Mouse (Mus musculus): ENCODE data around the gene Mtfp1. TPM values are rescaled to one million over a fixed set of nuclear protein-coding genes. Genes with fewer than 3 reads are reported as not detected.

The Mtfp1 gene
- polyA plus RNA-seq, 1 experiment, result 11.6 TPM

GRCm38 (mm10) chr11:4086246-4086645 is 9.0 kb downstream of the Mtfp1 start:
- Histone ChIP-seq H3K4me3 (ENCODE audit: control insufficient read depth, insufficient read depth, low read length) (no peak overlapping the region), H3K4me1 (replicated peaks; ENCODE audit: control insufficient read depth, insufficient read depth, low read length) (no peaks in the 10 kb centered on the region), H3K27ac (ENCODE audit: control insufficient read depth, insufficient read depth, low read length) (no peak overlapping the region), H3K36me3 (ENCODE audit: control insufficient read depth, insufficient read depth, low read length) (no peaks in the 10 kb centered on the region), H3K27me3 (ENCODE audit: control insufficient read depth, insufficient read depth, low read length) (no peaks in the 10 kb centered on the region)
- DNase-seq, result no peak
- TF ChIP-seq CTCF (IDR thresholded peaks at IDR 0.05; ENCODE audit: borderline replicate concordance, control insufficient read depth, extremely low read depth, insufficient read depth, low read length, poor library complexity) (no peak), POLR2A (IDR thresholded peaks at IDR 0.05; ENCODE audit: control insufficient read depth, extremely low read depth, insufficient read depth, low read length, poor library complexity) (no peak)
- WGBS, result 69% methylated on average over 1 of the region's 1 CpGs

- Histone ChIP-seq H3K4me3 (ENCODE audit: control insufficient read depth, insufficient read depth, low read length) (no peak overlapping the region), H3K36me3 (ENCODE audit: control insufficient read depth, insufficient read depth, low read length) (no peaks in the 10 kb centered on the region), H3K27ac (ENCODE audit: control insufficient read depth, insufficient read depth, low read length) (no peak overlapping the region), H3K4me1 (replicated peaks; ENCODE audit: control insufficient read depth, insufficient read depth, low read length) (no peaks in the 10 kb centered on the region), H3K27me3 (ENCODE audit: control insufficient read depth, insufficient read depth, low read length) (no peaks in the 10 kb centered on the region)
- peak; percentile 35 for DNase-seq
- TF ChIP-seq CTCF (IDR thresholded peaks at IDR 0.05; ENCODE audit: borderline replicate concordance, control insufficient read depth, extremely low read depth, insufficient read depth, low read length, poor library complexity) (no peak), POLR2A (IDR thresholded peaks at IDR 0.05; ENCODE audit: control insufficient read depth, extremely low read depth, insufficient read depth, low read length, poor library complexity) (no peak)
- 47% methylated on average over 5 of the region's 5 CpGs for WGBS
These were observed 11.7 kb downstream of the Mtfp1 start for GRCm38 (mm10) chr11:4083316-4084078.

GRCm38 (mm10) chr11:4080219-4080618 is 15.0 kb downstream of the Mtfp1 start:
- no peaks in the 10 kb centered on the region for H3K36me3 ChIP-seq (ENCODE audit: control insufficient read depth, insufficient read depth, low read length)
- whole genome bisulfite sequencing, result 16% methylated on average over 4 of the region's 4 CpGs
- peak; percentile 60 for DNase-seq
- H3K27ac ChIP-seq (ENCODE audit: control insufficient read depth, insufficient read depth, low read length), result no peak overlapping the region
- H3K27me3 ChIP-seq (ENCODE audit: control insufficient read depth, insufficient read depth, low read length), result no peaks in the 10 kb centered on the region
- no peaks in the 10 kb centered on the region for H3K4me1 ChIP-seq (replicated peaks; ENCODE audit: control insufficient read depth, insufficient read depth, low read length)
- TF ChIP-seq POLR2A (IDR thresholded peaks at IDR 0.05; ENCODE audit: control insufficient read depth, extremely low read depth, insufficient read depth, low read length, poor library complexity) (no peak), CTCF (IDR thresholded peaks at IDR 0.05; ENCODE audit: borderline replicate concordance, control insufficient read depth, extremely low read depth, insufficient read depth, low read length, poor library complexity) (peak; percentile 55; the same call in 1 of the 2 replicates)
- H3K4me3 ChIP-seq (ENCODE audit: control insufficient read depth, insufficient read depth, low read length), result no peak overlapping the region

- no peak for DNase-seq
- H3K27ac ChIP-seq (ENCODE audit: control insufficient read depth, insufficient read depth, low read length), result no peak overlapping the region
- H3K4me1 ChIP-seq (replicated peaks; ENCODE audit: control insufficient read depth, insufficient read depth, low read length), result no peaks in the 10 kb centered on the region
- H3K36me3 ChIP-seq (ENCODE audit: control insufficient read depth, insufficient read depth, low read length), result no peaks in the 10 kb centered on the region
- H3K27me3 ChIP-seq (ENCODE audit: control insufficient read depth, insufficient read depth, low read length), result no peaks in the 10 kb centered on the region
- WGBS, result 85% methylated on average over 7 of the region's 7 CpGs
- H3K4me3 ChIP-seq (ENCODE audit: control insufficient read depth, insufficient read depth, low read length), result no peak overlapping the region
- TF ChIP-seq POLR2A (IDR thresholded peaks at IDR 0.05; ENCODE audit: control insufficient read depth, extremely low read depth, insufficient read depth, low read length, poor library complexity), result no peak
These were observed 16.8 kb downstream of the Mtfp1 start for GRCm38 (mm10) chr11:4078267-4078933.

GRCm38 (mm10) chr11:4076633-4077032 is 18.6 kb downstream of the Mtfp1 start:
- Histone ChIP-seq H3K27me3 (ENCODE audit: control insufficient read depth, insufficient read depth, low read length) (no peaks in the 10 kb centered on the region), H3K4me1 (replicated peaks; ENCODE audit: control insufficient read depth, insufficient read depth, low read length) (no peaks in the 10 kb centered on the region), H3K36me3 (ENCODE audit: control insufficient read depth, insufficient read depth, low read length) (no peaks in the 10 kb centered on the region), H3K4me3 (ENCODE audit: control insufficient read depth, insufficient read depth, low read length) (no peak overlapping the region), H3K27ac (ENCODE audit: control insufficient read depth, insufficient read depth, low read length) (no peak overlapping the region)
- no peak for TF ChIP-seq CTCF (IDR thresholded peaks at IDR 0.05; ENCODE audit: borderline replicate concordance, control insufficient read depth, extremely low read depth, insufficient read depth, low read length, poor library complexity)
- TF ChIP-seq POLR2A (IDR thresholded peaks at IDR 0.05; ENCODE audit: control insufficient read depth, extremely low read depth, insufficient read depth, low read length, poor library complexity), result no peak
- 17% methylated on average over 8 of the region's 8 CpGs for WGBS
- peak; percentile 52 for DNase-seq

DNA sequence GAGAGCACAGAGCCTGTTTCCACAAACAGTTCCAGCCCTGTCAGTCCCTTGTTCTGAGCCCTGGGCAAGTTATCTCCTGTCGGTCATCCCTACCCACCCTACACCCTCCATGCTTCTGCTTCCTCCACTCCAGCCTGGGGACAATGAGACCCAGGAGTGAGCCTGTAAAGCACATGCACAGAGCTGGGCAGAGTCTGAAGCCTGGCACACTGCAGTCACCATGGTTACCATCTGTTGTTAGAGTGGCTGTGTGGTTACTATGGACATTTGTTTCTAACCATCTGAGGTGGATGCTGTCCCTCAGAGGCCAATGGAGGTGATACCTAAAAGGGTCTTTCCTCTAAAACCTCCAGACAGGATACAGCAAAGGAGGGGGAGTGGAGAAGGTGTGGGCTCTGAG is 25.6 kb downstream of the Mtfp1 start:
- no peaks in the 10 kb centered on the region for H3K4me1 ChIP-seq (replicated peaks; ENCODE audit: control insufficient read depth, insufficient read depth, low read length)
- no peaks in the 10 kb centered on the region for H3K27me3 ChIP-seq (ENCODE audit: control insufficient read depth, insufficient read depth, low read length)
- no peak for DNase-seq
- no peak overlapping the region for H3K27ac ChIP-seq (ENCODE audit: control insufficient read depth, insufficient read depth, low read length)
- TF ChIP-seq POLR2A (IDR thresholded peaks at IDR 0.05; ENCODE audit: control insufficient read depth, extremely low read depth, insufficient read depth, low read length, poor library complexity) (no peak), CTCF (IDR thresholded peaks at IDR 0.05; ENCODE audit: borderline replicate concordance, control insufficient read depth, extremely low read depth, insufficient read depth, low read length, poor library complexity) (no peak)
- H3K4me3 ChIP-seq (ENCODE audit: control insufficient read depth, insufficient read depth, low read length), result no peak overlapping the region
- 90% methylated on average over 1 of the region's 1 CpGs for WGBS
- H3K36me3 ChIP-seq (ENCODE audit: control insufficient read depth, insufficient read depth, low read length), result no peaks in the 10 kb centered on the region

Data from thymus, adult 2 months (tissue).